Mouse (Mus musculus) embryonic facial prominence, embryonic 14.5 days (tissue): Measurements from ENCODE around the gene Prrg2. TPM values are rescaled to one million over a fixed set of nuclear protein-coding genes. Genes with fewer than 3 reads are reported as not detected.

ENCODE experiments used
- ATAC-seq: fragments of 200-750 bp; cut with Nextera tagmentation; 2 replicates; pipeline ENCODE4 v1.8.0; 2017; ENCODE audit warnings: low read depth, moderate number of reproducible peaks, moderate TSS enrichment
- DNase-seq: peaks from one replicate; pipeline ENCODE4 v3.0.0-alpha.2; 2015; ENCODE audit warnings: low spot score
- H3K27ac ChIP-seq: fragments of 300-500 bp; sonication (generic); replicated peaks from 2 replicates; pipeline ENCODE4 v1.5.1; 2014; ENCODE audit warnings: low read depth, mild to moderate bottlenecking, low read length, moderate library complexity
- H3K27me3 ChIP-seq: fragments of 300-500 bp; sonication (generic); replicated peaks from 2 replicates; pipeline ENCODE4 v1.6.1; 2014; ENCODE audit warnings: low read length; ENCODE audit not compliant: control insufficient read depth, insufficient read depth
- H3K36me3 ChIP-seq: fragments of 300-500 bp; sonication (generic); 2 replicates; pipeline ENCODE4 v1.6.1; 2014; ENCODE audit warnings: low read length, mixed read lengths; ENCODE audit not compliant: control insufficient read depth, insufficient read depth
- H3K4me1 ChIP-seq: fragments of 300-500 bp; sonication (generic); 2 replicates; pipeline ENCODE4 v1.6.1; 2014; ENCODE audit warnings: antibody characterized with exemption, low read length; ENCODE audit not compliant: control insufficient read depth, insufficient read depth
- H3K4me2 ChIP-seq: fragments of 300-500 bp; sonication (generic); 2 replicates; pipeline ENCODE4 v1.6.1; 2014; ENCODE audit warnings: low read depth, mild to moderate bottlenecking, low read length, moderate library complexity, mixed read lengths
- H3K4me3 ChIP-seq: fragments of 300-500 bp; sonication (generic); 2 replicates; pipeline ENCODE4 v1.5.1; 2014; ENCODE audit warnings: low read depth, mild to moderate bottlenecking, low read length
- H3K9ac ChIP-seq: fragments of 300-500 bp; sonication (generic); 2 replicates; pipeline ENCODE4 v1.6.1; 2014; ENCODE audit warnings: low read depth, mild to moderate bottlenecking, low read length, moderate library complexity, mixed read lengths
- H3K9me3 ChIP-seq: fragments of 300-500 bp; sonication (generic); 2 replicates; pipeline ENCODE4 v1.6.1; 2016; ENCODE audit warnings: low read length; ENCODE audit not compliant: control insufficient read depth
- WGBS: fragments of 180-500 bp; shearing (Covaris S2); extraction: QIAGEN DNeasy Blood & Tissue Kit; methylation state at CpG from one replicate; pipeline ENCODE4 v1.1.7; 2014; 5-methylcytosine and 5-hydroxymethylcytosine counted together
- microRNA-seq: library from miRNA; unstranded; fragments of <30 nt; microRNA quantifications from one replicate; pipeline ENCODE4, GENCODE M21; 2016; ENCODE audit warnings: borderline number of aligned reads
- polyA plus RNA-seq: library from polyadenylated mRNA; unstranded; fragments of >200 nt; fragmentation: Nextera tagmentation; extraction: Ambion mirVana; gene quantifications from 2 replicates; pipeline ENCODE4 v1.2.1, GENCODE M21; 2014

The Prrg2 gene
- polyA plus RNA-seq, 1 experiment from 2014 or later: 20.9 TPM

DNA sequence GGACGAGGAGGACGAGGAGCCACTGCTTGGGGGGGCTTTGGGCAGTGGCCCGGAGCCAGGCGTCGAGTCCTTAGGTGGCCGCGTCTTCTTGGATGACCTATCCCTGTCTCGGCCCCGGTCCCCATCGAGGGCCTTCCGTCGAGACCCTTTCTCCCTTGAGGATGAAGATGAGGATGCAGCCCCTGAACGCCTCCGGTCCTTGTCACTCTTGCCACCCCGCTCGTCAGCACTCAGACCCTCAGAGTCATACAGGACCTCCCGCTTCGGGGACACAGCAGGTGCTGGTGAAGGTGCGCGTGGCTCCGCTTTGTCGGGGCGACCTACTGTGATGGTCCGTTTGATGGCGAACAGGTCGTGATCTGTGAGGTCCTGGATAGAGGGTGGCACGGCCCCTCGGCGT is 55.3 kb downstream of the Prrg2 start:
- ATAC-seq: no peak
- Histone ChIP-seq H3K4me1 (no peaks in the 10 kb centered on the region), H3K4me2 (no peak overlapping the region), H3K27ac (no peak overlapping the region), H3K36me3 (peaks cover 100% of the 10 kb centered on the region), H3K9me3 (no peaks in the 10 kb centered on the region), H3K4me3 (no peak overlapping the region), H3K9ac (no peak overlapping the region), H3K27me3 (no peaks in the 10 kb centered on the region)
- 96% methylated on average over 29 of the region's 29 CpGs for WGBS
- DNase-seq: no peak

DNA sequence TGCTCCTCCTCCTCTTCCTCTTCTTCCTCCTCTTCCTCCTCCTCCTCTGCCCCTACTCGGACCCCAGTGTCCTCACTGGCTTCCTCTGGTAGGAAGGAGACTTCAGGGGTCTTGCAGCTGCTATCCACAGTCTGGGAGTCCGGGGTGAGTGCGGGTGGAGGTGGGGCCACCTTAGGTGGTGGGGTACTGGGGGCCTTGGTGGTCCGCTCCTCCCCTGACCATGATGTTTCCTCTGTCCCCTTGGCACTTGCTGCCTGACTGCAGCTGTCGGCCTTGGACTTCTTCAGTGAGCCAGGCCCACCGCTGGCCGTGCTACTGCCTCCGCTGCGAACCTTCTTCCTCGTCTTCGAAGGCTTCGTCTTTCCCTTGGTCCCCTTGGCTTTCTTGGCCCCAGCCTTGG is 56.0 kb downstream of the Prrg2 start:
- no peak for DNase-seq
- Histone ChIP-seq H3K27ac (no peak overlapping the region), H3K4me1 (no peaks in the 10 kb centered on the region), H3K9me3 (no peaks in the 10 kb centered on the region), H3K9ac (no peak overlapping the region), H3K36me3 (peaks cover 100% of the 10 kb centered on the region), H3K27me3 (no peaks in the 10 kb centered on the region), H3K4me3 (no peak overlapping the region), H3K4me2 (no peak overlapping the region)
- WGBS: 93% methylated on average over 12 of the region's 12 CpGs
- ATAC-seq: no peak

DNA sequence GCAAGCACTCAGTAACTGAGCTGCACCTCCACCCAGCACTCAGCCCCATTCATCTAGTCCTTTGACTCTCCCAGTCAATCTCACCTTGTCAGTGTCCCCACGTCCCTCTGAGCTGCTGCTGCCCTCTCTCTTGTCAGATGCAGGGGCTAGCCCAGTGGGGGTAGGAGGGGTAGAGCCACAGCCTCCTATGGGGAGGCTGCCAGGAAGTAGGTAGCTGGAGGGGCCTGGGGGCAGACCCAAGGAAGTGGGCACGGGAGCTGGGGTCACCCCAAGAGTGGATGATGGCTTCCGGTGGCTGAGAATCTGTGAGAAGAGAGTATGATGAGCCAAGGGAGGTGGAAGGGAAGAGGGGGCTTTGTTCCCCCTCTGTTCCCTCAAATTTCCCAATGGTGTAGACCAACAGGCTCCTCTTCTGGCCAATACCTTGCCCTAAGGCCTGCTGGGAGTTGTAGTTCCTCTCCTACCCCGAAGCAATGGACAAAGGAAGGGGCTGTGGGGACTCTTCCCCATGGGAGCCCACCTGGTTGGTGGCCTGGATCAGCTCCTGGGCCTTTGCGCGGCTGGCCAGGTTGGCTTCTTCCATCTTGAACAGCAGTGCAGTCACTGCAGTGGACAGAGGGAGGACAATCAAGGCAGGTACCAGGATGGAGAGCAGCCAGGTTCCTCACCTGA is 57.0 kb downstream of the Prrg2 start:
- no peak for ATAC-seq
- H3K4me3 ChIP-seq: no peak overlapping the region
- no peak overlapping the region for H3K4me2 ChIP-seq
- WGBS: 90% methylated on average over 6 of the region's 6 CpGs
- H3K9me3 ChIP-seq: no peaks in the 10 kb centered on the region
- H3K27ac ChIP-seq: no peak overlapping the region
- DNase-seq: no peak
- no peaks in the 10 kb centered on the region for H3K4me1 ChIP-seq
- H3K36me3 ChIP-seq: peaks cover 100% of the 10 kb centered on the region
- H3K9ac ChIP-seq: no peak overlapping the region
- no peaks in the 10 kb centered on the region for H3K27me3 ChIP-seq

DNA sequence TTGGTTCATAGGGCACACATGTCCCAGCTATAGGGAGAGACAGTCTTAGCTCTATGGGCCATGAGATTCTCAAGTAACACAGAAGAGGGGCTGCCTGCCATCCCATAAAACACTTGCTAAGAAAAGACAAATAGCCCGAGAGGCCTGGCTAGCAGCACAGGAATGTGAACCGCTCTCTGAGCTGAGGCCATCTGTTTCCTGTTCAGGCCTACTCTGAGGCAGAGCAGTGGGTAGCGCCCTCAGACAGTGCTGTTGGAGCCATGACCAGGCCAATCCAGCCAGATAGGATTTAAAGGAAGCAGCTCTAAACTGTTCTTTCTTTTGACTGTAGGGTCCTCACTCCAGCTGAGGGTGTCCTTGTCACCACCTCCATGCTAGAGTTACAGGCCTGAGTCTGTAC is 57.9 kb downstream of the Prrg2 start:
- H3K27me3 ChIP-seq: no peaks in the 10 kb centered on the region
- DNase-seq: no peak
- H3K27ac ChIP-seq: no peak overlapping the region
- peaks cover 100% of the 10 kb centered on the region for H3K36me3 ChIP-seq
- WGBS: 57% methylated on average over 3 of the region's 3 CpGs
- no peaks in the 10 kb centered on the region for H3K9me3 ChIP-seq
- H3K4me1 ChIP-seq: peaks cover 3% of the 10 kb centered on the region
- no peak overlapping the region for H3K9ac ChIP-seq
- H3K4me2 ChIP-seq: no peak overlapping the region
- no peak for ATAC-seq
- no peak overlapping the region for H3K4me3 ChIP-seq

Small RNAs within 50 kb of the gene (microRNA-seq; reads per million reads assigned to microRNA genes)
- not detected for gene Mir7054

Other genes with a start within 250 kb of the Prrg2 start
- gene Nup62, start 246.6 kb downstream of the Prrg2 start, polyA plus RNA-seq: 47.0 and 51.1 TPM in 2 replicates
- gene Il4i1, start 246.3 kb downstream of the Prrg2 start, polyA plus RNA-seq: 0.78 and 1.4 TPM in 2 replicates
- 6.8 and 6.9 TPM in 2 replicates for gene Atf5, start 246.0 kb downstream of the Prrg2 start, polyA plus RNA-seq
- 69.0 and 78.6 TPM in 2 replicates for gene Akt1s1, start 213.7 kb downstream of the Prrg2 start, polyA plus RNA-seq
- gene Tbc1d17, start 213.6 kb downstream of the Prrg2 start, polyA plus RNA-seq: 66.9 and 82.7 TPM in 2 replicates
- 23.4 and 27.7 TPM in 2 replicates for gene Pnkp, start 205.5 kb downstream of the Prrg2 start, polyA plus RNA-seq
- gene Ptov1, start 192.9 kb downstream of the Prrg2 start, polyA plus RNA-seq: 398 and 442 TPM in 2 replicates
- gene Med25, start 170.0 kb downstream of the Prrg2 start, polyA plus RNA-seq: 62.5 and 64.2 TPM in 2 replicates
- 16.9 and 19.7 TPM in 2 replicates for gene Fuz, start 166.6 kb downstream of the Prrg2 start, polyA plus RNA-seq
- 73.5 and 79.8 TPM in 2 replicates for gene Ap2a1, start 133.2 kb downstream of the Prrg2 start, polyA plus RNA-seq
- gene Tsks, start 119.5 kb downstream of the Prrg2 start, polyA plus RNA-seq: 0.30 TPM in 1 of 2 replicates, not detected in the other
- 22.4 and 31.1 TPM in 2 replicates for gene Cpt1c, start 87.8 kb downstream of the Prrg2 start, polyA plus RNA-seq
- 173 and 178 TPM in 2 replicates for gene Prmt1, start 76.1 kb downstream of the Prrg2 start, polyA plus RNA-seq
- 77.7 and 84.6 TPM in 2 replicates for gene Irf3, start 65.0 kb downstream of the Prrg2 start, polyA plus RNA-seq
- gene Bcl2l12, start 64.0 kb downstream of the Prrg2 start, polyA plus RNA-seq: 43.2 and 48.6 TPM in 2 replicates
- 43.7 and 47.5 TPM in 2 replicates for gene Scaf1, start 46.3 kb downstream of the Prrg2 start, polyA plus RNA-seq
- 50.5 and 52.3 TPM in 2 replicates for gene Rras, start 44.7 kb downstream of the Prrg2 start, polyA plus RNA-seq
- gene Prr12, start 9.8 kb downstream of the Prrg2 start, polyA plus RNA-seq: 12.8 and 13.7 TPM in 2 replicates
- 59.1 and 63.3 TPM in 2 replicates for gene Nosip, start 248 bp downstream of the Prrg2 start, polyA plus RNA-seq
- 587 and 592 TPM in 2 replicates for gene Rcn3, start 29.5 kb upstream of the Prrg2 start, polyA plus RNA-seq
- gene Fcgrt, start 41.2 kb upstream of the Prrg2 start, polyA plus RNA-seq: 120 and 129 TPM in 2 replicates
- gene Rps11, start 61.8 kb upstream of the Prrg2 start, polyA plus RNA-seq: 1,575 and 1,608 TPM in 2 replicates
- gene Rpl13a, start 66.1 kb upstream of the Prrg2 start, polyA plus RNA-seq: 1,594 and 1,619 TPM in 2 replicates
- gene Gm45713, start 73.6 kb upstream of the Prrg2 start, polyA plus RNA-seq: 0.47 and 0.61 TPM in 2 replicates
- gene Flt3l, start 73.8 kb upstream of the Prrg2 start, polyA plus RNA-seq: 2.3 TPM in 2 replicates
- 80.3 and 88.8 TPM in 2 replicates for gene Pih1d1, start 91.6 kb upstream of the Prrg2 start, polyA plus RNA-seq
- gene Aldh16a1, start 91.9 kb upstream of the Prrg2 start, polyA plus RNA-seq: 36.8 and 39.4 TPM in 2 replicates
- 0.87 and 1.3 TPM in 2 replicates for gene Slc17a7, start 101.3 kb upstream of the Prrg2 start, polyA plus RNA-seq
- gene Gfy, start 116.9 kb upstream of the Prrg2 start, polyA plus RNA-seq: 5.8 and 6.1 TPM in 2 replicates
- not detected in 2 replicates for gene Pth2, start 118.3 kb upstream of the Prrg2 start, polyA plus RNA-seq
- 1.5 TPM in 2 replicates for gene Ccdc155, start 142.2 kb upstream of the Prrg2 start, polyA plus RNA-seq
- gene Dkkl1, start 149.5 kb upstream of the Prrg2 start, polyA plus RNA-seq: 6.3 and 8.5 TPM in 2 replicates
- 112 and 142 TPM in 2 replicates for gene Tead2, start 153.1 kb upstream of the Prrg2 start, polyA plus RNA-seq
- gene Cd37, start 176.4 kb upstream of the Prrg2 start, polyA plus RNA-seq: 2.4 and 4.8 TPM in 2 replicates
- gene Slc6a16, start 178.4 kb upstream of the Prrg2 start, polyA plus RNA-seq: 0.11 and 0.38 TPM in 2 replicates
- not detected in 2 replicates for gene Slc6a21, start 214.8 kb upstream of the Prrg2 start, polyA plus RNA-seq